Mouse (Mus musculus): ENCODE measurements around the gene Amt. TPM values are rescaled to one million over a fixed set of nuclear protein-coding genes. Genes with fewer than 3 reads are reported as not detected.

Amt gene
- total RNA-seq, 2 experiments from 2014 or later, result 24.6 to 26.5 TPM

GRCm38 (mm10) chr9:108338551-108338885, 41.9 kb downstream of the Amt start:
- no peak for DNase-seq (ENCODE audit: low spot score in 2 of 2)

- peak; percentile 77 to 82 for DNase-seq (ENCODE audit: low spot score in 2 of 2)
These were observed 42.5 kb downstream of the Amt start, which contains the start of gene Gpx1 for GRCm38 (mm10) chr9:108338886-108339781. TSS of gene Gpx1 (plus strand) at chr9:108338903.

- peak in 1 of 2 experiments; percentile 12 for DNase-seq (ENCODE audit: low spot score in 2 of 2)
These were observed 43.2 kb downstream of the Amt start for GRCm38 (mm10) chr9:108339886-108340257.

- DNase-seq (ENCODE audit: low spot score in 2 of 2), result no peak
These were observed 43.8 kb downstream of the Amt start for GRCm38 (mm10) chr9:108340258-108341138.

GRCm38 (mm10) chr9:108341139-108341475, 44.5 kb downstream of the Amt start:
- no peak for DNase-seq (ENCODE audit: low spot score in 2 of 2)

- DNase-seq (ENCODE audit: low spot score in 2 of 2), result no peak
These were observed 45.1 kb downstream of the Amt start for GRCm38 (mm10) chr9:108341801-108342200.

GRCm38 (mm10) chr9:108342301-108342831, 45.7 kb downstream of the Amt start:
- DNase-seq (ENCODE audit: low spot score in 2 of 2), result no peak

GRCm38 (mm10) chr9:108343331-108343730, 46.7 kb downstream of the Amt start:
- DNase-seq (ENCODE audit: low spot score in 2 of 2), result no peak

GRCm38 (mm10) chr9:108343835-108344234, 47.2 kb downstream of the Amt start:
- no peak for DNase-seq (ENCODE audit: low spot score in 2 of 2)

- no peak for DNase-seq (ENCODE audit: low spot score in 2 of 2)
These were observed 47.8 kb downstream of the Amt start for GRCm38 (mm10) chr9:108344471-108344870.

GRCm38 (mm10) chr9:108347024-108347423, 50.4 kb downstream of the Amt start:
- DNase-seq (ENCODE audit: low spot score in 2 of 2), result no peak

GRCm38 (mm10) chr9:108347540-108348289, 51.1 kb downstream of the Amt start, which contains the start of gene Usp4:
TSS of gene Usp4 (plus strand) at chr9:108347853.
- peak; percentile 78 to 88 for DNase-seq (ENCODE audit: low spot score in 2 of 2)

- no peak for DNase-seq (ENCODE audit: low spot score in 2 of 2)
These were observed 51.6 kb downstream of the Amt start for GRCm38 (mm10) chr9:108348290-108348680.

- DNase-seq (ENCODE audit: low spot score in 2 of 2), result no peak
These were observed 53.1 kb downstream of the Amt start for GRCm38 (mm10) chr9:108349727-108350126.

Other genes with a start within 250 kb of the Amt start
- gene Gmppb, start 247.6 kb upstream of the Amt start, total RNA-seq (2021), result 10 to 100 TPM; 16.0 to 18.3 TPM
- gene Amigo3, start 243.7 kb upstream of the Amt start, total RNA-seq (2021), result 1 to 10 TPM; 2.0 to 2.1 TPM
- gene Mst1, start 216.4 kb upstream of the Amt start, total RNA-seq (2021), result not detected
- gene Rnf123, start 213.5 kb upstream of the Amt start, total RNA-seq (2021), result 10 to 100 TPM; 82.4 to 90.0 TPM
- gene Apeh, start 202.2 kb upstream of the Amt start, total RNA-seq (2021), result 10 to 100 TPM; 41.0 to 46.7 TPM
- gene Bsn, start 106.5 kb upstream of the Amt start, total RNA-seq (2021), result 100 to 1,000 TPM; 129 to 137 TPM
- gene Dag1, start 32.9 kb upstream of the Amt start, total RNA-seq (2021), result 100 to 1,000 TPM; 132 to 136 TPM
- gene Nicn1, start 6.4 kb upstream of the Amt start, total RNA-seq (2021), result 10 to 100 TPM; 86.6 to 92.6 TPM
- gene Rhoa, start 9.3 kb downstream of the Amt start, total RNA-seq (2021), result 100 to 1,000 TPM; 212 to 222 TPM
- gene Tcta, start 9.3 kb downstream of the Amt start, total RNA-seq (2021), result 10 to 100 TPM; 44.8 to 46.9 TPM
- gene Gpx1, start 42.0 kb downstream of the Amt start, total RNA-seq (2021), result 10 to 100 TPM; 63.6 to 67.8 TPM
- 100 to 1,000 TPM; 121 to 132 TPM for gene Usp4, start 51.0 kb downstream of the Amt start, total RNA-seq (2021)
- 1 to 10 TPM; 1.9 to 2.5 TPM for gene 1700102P08Rik, start 96.0 kb downstream of the Amt start, total RNA-seq (2021)
- gene Ccdc36, start 131.6 kb downstream of the Amt start, total RNA-seq (2021), result under 1 TPM; 0.11 to 0.23 TPM
- gene BC048562, start 139.6 kb downstream of the Amt start, total RNA-seq (2021), result not detected
- gene Ccdc71, start 163.7 kb downstream of the Amt start, total RNA-seq (2021), result 10 to 100 TPM; 33.6 to 34.1 TPM
- gene Klhdc8b, start 164.7 kb downstream of the Amt start, total RNA-seq (2021), result 10 to 100 TPM; 20.7 to 22.7 TPM
- 10 to 100 TPM; 36.9 to 39.4 TPM for gene Lamb2, start 182.9 kb downstream of the Amt start, total RNA-seq (2021)
- gene Usp19, start 193.7 kb downstream of the Amt start, total RNA-seq (2021), result 100 to 1,000 TPM; 119 to 125 TPM
- 10 to 100 TPM; 95.3 to 97.3 TPM for gene Qars, start 210.9 kb downstream of the Amt start, total RNA-seq (2021)
- gene Qrich1, start 220.0 kb downstream of the Amt start, total RNA-seq (2021), result 100 to 1,000 TPM; 121 to 129 TPM

Measured in layer of hippocampus, postnatal 10 days (tissue).